Mouse (Mus musculus): ENCODE measurements at regions not wholly inside any gene's neighbourhood (a gene's known extent, or its start where the extent isn't known, plus 50 kb on each side); places are given as distances from the start of the nearest gene placed in this dataset.

DNA sequence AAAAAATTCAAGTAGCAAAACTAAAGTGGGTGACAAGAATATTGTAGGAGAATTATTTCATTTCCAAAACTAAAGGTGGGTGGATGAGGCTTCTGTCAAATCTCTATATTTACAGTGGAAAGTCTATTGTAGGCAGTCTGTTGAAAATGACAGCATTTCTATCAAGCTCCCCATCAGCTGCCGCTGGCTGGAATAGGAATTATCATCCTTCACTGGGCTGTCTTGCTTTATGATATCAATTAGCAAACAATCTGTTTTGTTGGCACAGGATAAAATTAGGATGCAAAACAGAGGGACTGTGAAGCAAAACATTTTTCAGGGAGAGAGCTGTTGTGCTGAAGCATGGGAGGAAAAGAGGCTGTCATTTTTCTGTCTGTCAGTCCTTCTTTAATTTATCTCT lies 1249.0 kb downstream of the Hace1 start:
- no peak for DNase-seq (ENCODE audit: low spot score)

DNA sequence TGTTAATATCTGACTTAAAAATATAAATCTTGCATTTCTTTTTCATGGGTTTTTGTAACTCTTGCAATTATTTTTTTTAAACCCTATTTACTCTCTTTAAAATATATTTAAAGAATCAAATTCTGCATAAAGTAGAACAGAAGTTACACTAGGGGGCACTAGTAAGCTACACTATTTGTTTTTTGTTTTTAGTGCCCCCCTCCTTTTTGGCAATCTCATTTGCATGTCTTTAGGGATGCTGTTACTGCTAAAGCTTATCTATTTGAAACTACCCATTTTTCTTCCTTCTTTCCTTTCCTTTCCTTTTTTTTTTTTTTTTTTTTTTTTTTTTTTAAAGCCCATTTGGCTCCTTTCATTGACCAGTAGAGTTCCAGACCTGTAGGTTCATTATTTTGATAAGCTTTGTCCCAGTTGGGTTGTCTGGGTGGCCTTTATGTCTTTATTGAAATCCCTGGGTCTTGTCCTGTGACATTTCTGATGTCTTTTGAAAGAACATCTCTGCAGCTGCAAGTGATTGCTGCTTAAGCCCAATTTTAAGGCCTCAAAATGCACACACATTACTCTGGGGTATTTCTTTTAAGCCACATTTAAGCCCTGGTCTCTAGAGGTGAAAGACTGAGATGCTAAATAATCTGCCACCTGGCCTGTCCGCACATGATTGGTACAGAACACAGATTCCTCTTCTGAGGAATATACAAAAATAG lies 1249.6 kb downstream of the Hace1 start:
- DNase-seq (ENCODE audit: low spot score): no peak

- DNase-seq (ENCODE audit: low spot score): no peak
Observed at GRCm38 (mm10) chr10:46828164-46828563, 1250.5 kb downstream of the Hace1 start.

- no peak for DNase-seq (ENCODE audit: low spot score)
Observed at GRCm38 (mm10) chr10:46845578-46846314, 1268.1 kb downstream of the Hace1 start.
